Mouse (Mus musculus) embryonic facial prominence, embryonic 15.5 days (tissue): Measurements from ENCODE around the gene Rassf7. TPM values are rescaled to one million over a fixed set of nuclear protein-coding genes. Genes with fewer than 3 reads are reported as not detected.

Experiments used
- ATAC-seq: fragments of 200-750 bp; cut with Nextera tagmentation; 2 replicates; pipeline ENCODE4 v1.8.0; 2017; ENCODE audit warnings: low read depth, moderate TSS enrichment; ENCODE audit not compliant: insufficient number of reproducible peaks, low FRiP score, low TSS enrichment
- H3K27ac ChIP-seq: fragments of 300-500 bp; sonication (generic); replicated peaks from 2 replicates; pipeline ENCODE4 v1.5.1; 2015; ENCODE audit warnings: mild to moderate bottlenecking, inconsistent platforms
- H3K27me3 ChIP-seq: fragments of 300-500 bp; sonication (generic); 2 replicates; pipeline ENCODE4 v1.6.1; 2015; ENCODE audit warnings: inconsistent platforms
- H3K36me3 ChIP-seq: fragments of 300-500 bp; sonication (generic); 2 replicates; pipeline ENCODE4 v1.6.1; 2015; ENCODE audit warnings: mild to moderate bottlenecking, inconsistent platforms
- H3K4me1 ChIP-seq: fragments of 300-500 bp; sonication (generic); 2 replicates; pipeline ENCODE4 v1.6.1; 2015; ENCODE audit warnings: inconsistent platforms
- H3K4me2 ChIP-seq: fragments of 300-500 bp; sonication (generic); replicated peaks from 2 replicates; pipeline ENCODE4 v1.6.1; 2015; ENCODE audit warnings: mild to moderate bottlenecking, inconsistent platforms
- H3K4me3 ChIP-seq: fragments of 300-500 bp; sonication (generic); replicated peaks from 2 replicates; pipeline ENCODE4 v1.5.1; 2015; ENCODE audit warnings: mild to moderate bottlenecking, inconsistent platforms
- H3K9ac ChIP-seq: fragments of 300-500 bp; sonication (generic); 2 replicates; pipeline ENCODE4 v1.6.1; 2015; ENCODE audit warnings: inconsistent platforms
- H3K9me3 ChIP-seq: fragments of 300-500 bp; sonication (generic); replicated peaks from 2 replicates; pipeline ENCODE4 v1.6.1; 2016; ENCODE audit warnings: inconsistent platforms
- WGBS: fragments of 180-500 bp; shearing (Covaris S2); methylation state at CpG from one replicate; pipeline ENCODE4 v1.1.7; 2015; 5-methylcytosine and 5-hydroxymethylcytosine counted together
- polyA plus RNA-seq: library from polyadenylated mRNA; unstranded; fragments of >200 nt; fragmentation: Nextera tagmentation; extraction: Ambion mirVana; gene quantifications from 2 replicates; pipeline ENCODE4 v1.2.1, GENCODE M21; 2015

The Rassf7 gene
- polyA plus RNA-seq, 1 experiment from 2014 or later, result 56.3 TPM

DNA sequence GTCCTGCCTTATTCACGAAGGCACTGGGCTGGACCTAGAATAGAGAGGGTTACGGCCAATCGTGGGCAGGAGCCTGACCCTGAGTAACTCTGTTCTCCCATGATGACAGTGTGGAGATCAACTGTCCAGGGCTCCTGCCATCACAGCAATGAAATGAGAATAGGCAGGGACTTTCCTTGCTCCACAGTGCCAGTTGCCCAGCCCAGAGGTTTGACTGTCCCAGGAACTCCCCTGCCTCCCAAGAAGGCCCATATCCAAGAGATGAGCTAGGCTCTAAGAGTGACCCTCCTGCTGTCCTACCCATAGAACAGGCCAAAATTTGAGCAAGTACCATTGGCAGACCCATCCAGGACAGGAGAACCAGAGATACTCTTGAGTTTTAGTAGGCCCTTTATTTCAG lies 26.9 kb upstream of the Rassf7 start:
- no peak overlapping the region for H3K4me2 ChIP-seq
- WGBS, result 90% methylated on average over 3 of the region's 3 CpGs
- no peak overlapping the region for H3K4me3 ChIP-seq

DNA sequence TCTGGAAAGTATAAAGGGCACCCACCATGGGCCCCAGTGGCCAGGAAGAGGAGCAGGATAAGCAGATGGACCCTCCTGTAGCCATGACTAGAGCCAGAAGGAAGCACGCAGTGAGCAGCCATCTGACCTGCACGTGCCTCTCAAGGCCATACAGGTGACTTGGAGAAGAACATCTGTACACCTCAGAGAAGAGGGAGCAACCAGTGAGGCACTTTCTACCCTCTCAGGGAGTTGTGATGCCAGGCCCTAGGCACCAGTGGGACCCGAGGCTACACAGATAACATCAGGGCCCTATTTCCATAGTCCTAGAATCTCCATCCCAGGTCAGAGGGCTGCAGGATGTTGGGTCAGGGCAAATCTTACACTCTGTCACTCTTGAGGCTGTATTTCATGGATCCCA lies 25.4 kb upstream of the Rassf7 start:
- Histone ChIP-seq H3K4me1 (peaks cover 35% of the 10 kb centered on the region), H3K9ac (no peak overlapping the region), H3K36me3 (peaks cover 37% of the 10 kb centered on the region), H3K27me3 (no peaks in the 10 kb centered on the region), H3K4me3 (no peak overlapping the region), H3K4me2 (no peak overlapping the region), H3K9me3 (no peaks in the 10 kb centered on the region), H3K27ac (no peak overlapping the region)
- ATAC-seq, result no peak
- 84% methylated on average over 3 of the region's 3 CpGs for WGBS

More for the DNA sequence above, 26.9 kb upstream of the Rassf7 start:
- H3K4me1 ChIP-seq, result peaks cover 26% of the 10 kb centered on the region
- no peak for ATAC-seq
- H3K9me3 ChIP-seq, result no peaks in the 10 kb centered on the region
- no peak overlapping the region for H3K9ac ChIP-seq
- peaks cover 37% of the 10 kb centered on the region for H3K36me3 ChIP-seq
- H3K27me3 ChIP-seq, result no peaks in the 10 kb centered on the region
- H3K27ac ChIP-seq, result no peak overlapping the region

DNA sequence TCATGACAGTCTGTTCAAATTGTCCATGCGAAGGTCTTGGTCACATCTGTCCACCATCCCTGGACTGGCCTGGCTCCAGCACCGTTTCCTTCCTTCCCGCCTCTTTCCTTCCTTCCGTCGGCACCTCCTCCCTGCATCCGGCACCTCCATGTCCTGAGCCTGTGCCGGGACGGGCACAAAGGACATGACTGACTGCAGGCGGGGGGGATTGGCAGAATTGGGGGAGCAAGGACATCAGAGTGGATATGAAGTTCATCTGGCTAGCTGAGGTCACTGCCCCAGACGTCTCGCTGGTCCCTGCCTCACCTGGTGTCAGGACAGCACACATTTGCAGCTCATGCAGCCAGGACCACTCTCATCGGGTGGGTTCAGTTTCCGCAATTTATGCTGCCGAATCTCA lies 24.6 kb upstream of the Rassf7 start:
- no peak overlapping the region for H3K27ac ChIP-seq
- peaks cover 40% of the 10 kb centered on the region for H3K4me1 ChIP-seq
- ATAC-seq, result no peak
- 82% methylated on average over 14 of the region's 14 CpGs for WGBS
- H3K4me3 ChIP-seq, result no peak overlapping the region
- no peak overlapping the region for H3K9ac ChIP-seq
- no peaks in the 10 kb centered on the region for H3K9me3 ChIP-seq
- no peaks in the 10 kb centered on the region for H3K27me3 ChIP-seq
- H3K36me3 ChIP-seq, result peaks cover 37% of the 10 kb centered on the region
- H3K4me2 ChIP-seq, result no peak overlapping the region

DNA sequence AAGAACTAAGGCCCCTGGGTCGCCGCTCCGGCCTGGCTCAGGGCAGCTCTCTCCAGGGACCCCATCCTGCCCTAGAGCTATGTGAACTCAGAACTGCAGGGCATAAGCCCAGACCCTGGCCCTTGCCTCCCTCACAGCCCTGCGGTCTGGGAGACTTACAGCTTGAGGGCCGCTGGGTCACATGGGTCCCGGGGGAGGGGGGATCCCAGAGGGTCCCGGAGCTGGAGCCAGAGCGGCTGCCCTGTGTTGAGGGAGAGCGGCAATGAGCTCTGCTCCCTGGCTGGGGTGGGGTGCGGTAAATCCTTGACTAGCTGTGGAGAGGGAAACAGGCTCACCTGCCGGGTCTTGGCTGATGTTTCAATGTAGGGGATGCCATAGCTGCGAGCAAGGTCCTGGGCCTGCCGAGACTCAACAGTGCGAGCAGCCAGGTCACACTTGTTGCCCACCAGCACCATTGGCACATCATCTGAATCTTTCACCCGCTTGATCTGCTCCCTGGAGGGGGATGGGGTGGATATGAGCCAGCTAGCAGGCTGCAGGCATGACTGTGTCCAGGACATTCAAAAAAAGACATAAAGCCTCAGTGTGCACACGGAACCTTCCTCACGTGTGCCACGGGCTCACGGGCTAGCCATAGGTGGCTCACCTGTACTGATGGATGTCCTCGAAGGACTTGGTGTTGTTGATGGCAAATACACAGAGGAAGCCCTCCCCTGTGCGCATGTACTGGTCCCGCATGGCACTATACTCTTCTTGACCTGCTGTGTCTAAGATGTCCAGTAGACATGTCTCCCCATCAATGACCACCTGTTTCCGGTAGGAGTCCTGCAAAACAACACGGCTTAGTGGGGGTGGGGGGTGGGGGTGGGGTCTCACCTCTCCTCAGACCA lies 23.6 kb upstream of the Rassf7 start:
- Histone ChIP-seq H3K27me3 (no peaks in the 10 kb centered on the region), H3K9ac (0 out of 2 replicates have a peak overlapping the region, but pooled peaks have one; percentile 90), H3K36me3 (peaks cover 37% of the 10 kb centered on the region), H3K9me3 (no peaks in the 10 kb centered on the region), H3K27ac (no peak overlapping the region), H3K4me2 (peak overlapping the region; percentile 95), H3K4me1 (peaks cover 40% of the 10 kb centered on the region), H3K4me3 (peak overlapping the region; percentile 92)
- no peak for ATAC-seq
- 83% methylated on average over 24 of the region's 24 CpGs for WGBS

DNA sequence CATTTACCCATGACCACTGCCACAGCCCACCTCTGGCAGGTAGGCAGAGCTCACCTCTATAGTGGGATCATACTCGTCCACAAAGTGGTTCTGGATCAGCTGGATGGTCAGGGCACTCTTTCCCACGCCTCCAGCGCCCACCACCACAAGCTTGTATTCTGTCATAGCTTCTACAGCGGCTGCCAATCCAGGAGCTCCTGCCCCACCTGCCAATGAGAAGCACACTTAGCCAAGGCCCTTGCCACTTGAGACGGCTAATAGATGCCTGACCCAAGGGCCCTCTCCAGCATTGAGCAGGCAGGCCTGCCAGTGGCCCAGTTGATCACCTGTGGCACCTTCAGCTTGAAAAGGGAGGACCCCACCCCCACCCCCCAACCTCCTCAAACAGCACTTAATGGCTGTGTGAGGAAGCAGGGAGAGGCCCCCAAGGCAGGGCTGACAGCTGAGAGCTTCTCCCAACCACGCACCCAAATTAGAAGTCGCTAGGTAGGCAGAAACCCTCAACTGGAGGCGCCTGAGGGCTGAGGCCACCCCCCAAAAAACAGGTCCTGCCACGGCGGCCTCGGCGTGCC lies 22.8 kb upstream of the Rassf7 start:
- Histone ChIP-seq H3K9me3 (no peaks in the 10 kb centered on the region), H3K4me2 (peak overlapping the region; percentile 95), H3K9ac (peak overlapping the region; percentile 90), H3K27ac (peak overlapping the region; percentile 90), H3K4me1 (peaks cover 40% of the 10 kb centered on the region), H3K27me3 (no peaks in the 10 kb centered on the region), H3K4me3 (peak overlapping the region; percentile 92), H3K36me3 (peaks cover 37% of the 10 kb centered on the region)
- 24% methylated on average over 12 of the region's 12 CpGs for WGBS
- 0 out of 2 replicates have a peak, but pooled peaks have one; percentile 1 for ATAC-seq

DNA sequence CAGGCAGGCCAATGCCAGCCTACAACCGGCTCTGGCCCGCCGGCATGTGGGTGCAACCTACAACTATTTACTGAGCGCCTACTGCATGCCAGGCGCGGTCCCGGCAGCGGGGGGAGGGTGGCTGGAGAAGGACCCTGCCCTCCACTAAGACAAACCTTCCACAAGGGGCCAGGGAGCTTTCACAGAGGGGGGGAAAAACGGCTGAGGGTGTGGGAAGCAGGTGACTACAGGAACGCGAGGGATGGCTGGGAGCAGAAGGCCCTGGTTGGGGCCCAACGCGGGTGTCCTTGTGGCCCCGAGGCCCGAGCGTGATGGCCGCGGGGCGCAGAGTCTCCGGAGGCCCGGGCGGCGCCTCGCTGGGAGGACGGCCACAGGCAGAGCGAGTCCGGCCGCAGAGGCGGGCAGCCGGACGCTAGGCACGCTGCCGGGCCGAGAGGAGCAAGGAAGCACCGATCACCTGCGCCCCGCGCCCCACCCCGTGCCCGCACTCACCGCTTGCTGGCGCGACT lies 22.3 kb upstream of the Rassf7 start:
- H3K9me3 ChIP-seq, result no peaks in the 10 kb centered on the region
- peak overlapping the region; percentile 95 for H3K4me2 ChIP-seq
- H3K9ac ChIP-seq, result peak overlapping the region; percentile 90
- peaks cover 40% of the 10 kb centered on the region for H3K4me1 ChIP-seq
- 1% methylated on average over 33 of the region's 43 CpGs for WGBS
- peak overlapping the region; percentile 90 for H3K27ac ChIP-seq
- no peaks in the 10 kb centered on the region for H3K27me3 ChIP-seq
- peak overlapping the region; percentile 92 for H3K4me3 ChIP-seq
- peak; percentile 8 for ATAC-seq
- H3K36me3 ChIP-seq, result peaks cover 37% of the 10 kb centered on the region

DNA sequence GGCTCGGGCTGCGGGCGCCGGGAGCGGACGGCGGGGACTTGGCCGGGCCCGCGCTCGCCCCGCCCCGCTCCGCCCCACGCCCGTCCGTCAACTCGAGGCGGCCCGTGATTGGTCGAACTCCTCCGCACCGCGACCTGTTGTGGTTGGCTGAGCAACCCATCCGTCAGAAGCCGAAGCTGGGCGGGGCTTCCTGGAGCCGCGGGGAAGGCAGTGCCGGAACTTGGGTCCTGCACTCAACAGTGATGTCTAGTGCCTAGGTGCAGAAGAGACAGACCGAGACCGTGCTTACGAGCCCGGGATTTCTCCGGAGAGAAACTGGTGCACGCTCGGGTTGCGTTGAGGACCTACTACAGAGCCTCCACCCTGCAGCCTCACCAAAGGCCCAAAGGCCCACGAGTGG lies 21.7 kb upstream of the Rassf7 start, which contains the start of the genes Hras and Lrrc56:
TSS of gene Hras (minus strand) at position 58 of the 400 bp plus-strand sequence.
TSS of gene Lrrc56 (plus strand) at position 210 of the 400 bp plus-strand sequence.
- Histone ChIP-seq H3K27ac (peak within 1 kb of the TSS; percentile 94), H3K9ac (peak within 1 kb of the TSS; percentile 90), H3K27me3 (no peaks in the 10 kb centered on the region), H3K36me3 (peaks cover 34% of the 10 kb centered on the region), H3K4me2 (peak within 1 kb of the TSS; percentile 95), H3K4me3 (peak within 1 kb of the TSS; percentile 92), H3K9me3 (no peaks in the 10 kb centered on the region), H3K4me1 (peaks cover 40% of the 10 kb centered on the region)
- WGBS, result under 1% methylated on average over 33 of the region's 39 CpGs
- peak; percentile 96 for ATAC-seq

DNA sequence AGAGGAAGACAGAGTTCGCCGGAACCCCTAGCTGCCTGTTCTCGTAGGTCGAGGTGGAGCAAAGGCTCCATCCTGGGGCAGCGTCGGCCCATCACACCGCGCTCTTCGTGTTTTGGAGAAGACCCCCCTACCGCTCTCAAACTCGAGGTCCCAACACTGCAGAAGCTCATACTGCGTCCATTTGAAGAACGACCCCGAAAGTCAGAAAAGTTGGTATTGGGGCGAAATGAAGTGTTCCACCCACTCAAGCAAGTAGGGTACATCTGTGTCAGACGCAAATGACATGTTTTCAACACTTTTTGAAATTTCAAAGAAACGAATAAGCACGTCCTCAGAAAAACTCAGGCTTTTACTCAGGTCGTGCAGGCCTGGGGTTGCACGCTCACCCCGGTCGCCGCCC lies 21.3 kb upstream of the Rassf7 start:
- H3K4me1 ChIP-seq, result peaks cover 40% of the 10 kb centered on the region
- H3K4me2 ChIP-seq, result peak overlapping the region; percentile 95
- peak overlapping the region; percentile 94 for H3K27ac ChIP-seq
- ATAC-seq, result no peak
- peak overlapping the region; percentile 48 for H3K9ac ChIP-seq
- peaks cover 30% of the 10 kb centered on the region for H3K36me3 ChIP-seq
- H3K4me3 ChIP-seq, result peak overlapping the region; percentile 92
- under 1% methylated on average over 23 of the region's 23 CpGs for whole genome bisulfite sequencing
- no peaks in the 10 kb centered on the region for H3K9me3 ChIP-seq
- no peaks in the 10 kb centered on the region for H3K27me3 ChIP-seq

DNA sequence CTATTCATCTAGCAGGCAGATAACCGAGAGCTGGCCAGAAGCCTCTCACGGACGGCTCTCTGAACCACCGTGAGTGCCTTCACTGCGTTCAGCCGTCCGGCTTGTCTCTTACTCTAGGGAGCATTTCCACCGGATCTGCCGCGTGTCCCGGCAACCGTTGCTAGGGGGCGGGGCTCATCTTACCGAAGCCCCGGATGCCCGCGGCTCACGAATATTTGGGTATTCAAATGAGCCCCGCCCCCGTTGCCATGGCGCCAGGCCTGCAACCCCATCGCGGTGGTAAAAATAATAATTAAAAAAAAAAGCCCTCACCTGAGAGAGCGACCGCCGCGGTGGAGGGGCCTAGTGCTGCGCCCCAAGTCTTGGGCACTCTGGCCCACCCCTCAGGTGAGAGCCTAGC lies 20.8 kb upstream of the Rassf7 start:
- ATAC-seq, result no peak
- H3K27me3 ChIP-seq, result no peaks in the 10 kb centered on the region
- WGBS, result under 1% methylated on average over 28 of the region's 28 CpGs

DNA sequence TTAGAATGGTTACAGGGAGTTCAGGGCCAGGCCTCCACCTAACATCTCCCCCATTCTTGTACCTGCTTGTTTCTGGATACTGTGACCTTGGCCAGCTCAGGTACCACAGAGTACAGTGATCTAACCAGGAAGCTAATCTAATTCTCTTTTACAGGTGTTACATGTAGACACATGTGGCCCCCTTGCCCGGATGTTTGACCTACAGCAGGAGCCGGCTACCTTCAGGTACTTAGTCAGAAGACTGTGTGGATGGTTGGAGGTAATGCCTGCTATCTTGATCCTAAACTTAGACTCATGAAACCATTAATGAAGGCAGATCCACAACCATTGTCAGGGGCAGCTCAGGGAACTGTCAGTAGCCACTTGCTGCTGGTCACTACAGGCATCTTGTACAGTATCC lies 19.9 kb upstream of the Rassf7 start:
- H3K4me3 ChIP-seq, result no peak overlapping the region
- WGBS, result 91% methylated on average over 2 of the region's 2 CpGs
- ATAC-seq, result no peak
- H3K36me3 ChIP-seq, result peaks cover 17% of the 10 kb centered on the region
- no peaks in the 10 kb centered on the region for H3K9me3 ChIP-seq
- H3K27ac ChIP-seq, result no peak overlapping the region
- H3K4me2 ChIP-seq, result peak overlapping the region; percentile 95; the same call in 1 of the 2 replicates
- H3K4me1 ChIP-seq, result peaks cover 40% of the 10 kb centered on the region
- no peaks in the 10 kb centered on the region for H3K27me3 ChIP-seq
- no peak overlapping the region for H3K9ac ChIP-seq

More for the DNA sequence above, 20.8 kb upstream of the Rassf7 start:
- Histone ChIP-seq H3K9me3 (no peaks in the 10 kb centered on the region), H3K4me3 (peak overlapping the region; percentile 92), H3K36me3 (peaks cover 25% of the 10 kb centered on the region), H3K9ac (peak overlapping the region; percentile 48; the same call in 1 of the 2 replicates), H3K4me2 (peak overlapping the region; percentile 95), H3K4me1 (peaks cover 40% of the 10 kb centered on the region), H3K27ac (peak overlapping the region; percentile 94)

DNA sequence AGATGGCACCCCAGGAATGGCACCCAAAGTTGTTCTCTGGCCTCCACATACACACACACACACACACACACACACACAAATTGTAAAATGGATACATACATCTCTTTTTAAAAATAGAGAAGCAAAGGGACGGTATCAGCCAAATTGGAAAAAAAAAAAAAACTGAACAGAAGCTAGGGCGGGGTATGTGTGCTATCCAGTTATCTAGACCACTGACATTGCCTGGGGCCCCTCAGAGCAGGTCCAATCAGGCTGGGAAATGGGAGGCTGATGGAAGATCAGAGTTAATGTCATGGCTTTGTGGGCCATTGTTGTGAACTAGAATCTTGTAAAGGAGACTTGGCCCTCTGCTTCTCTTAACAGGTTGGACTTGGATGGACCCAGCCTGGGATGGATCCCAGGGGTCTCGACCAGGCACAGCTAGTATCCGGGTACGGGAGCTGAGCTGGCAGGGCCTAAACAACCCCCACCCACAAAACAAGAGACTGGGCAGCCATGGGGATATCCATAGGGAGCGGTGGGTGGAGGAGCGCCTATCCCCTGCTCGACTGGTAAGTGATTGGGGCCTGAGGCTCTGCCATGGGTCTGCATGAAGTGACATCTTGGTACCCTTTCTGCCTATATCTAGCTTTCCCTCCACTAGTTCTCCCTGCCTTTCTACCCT lies 18.9 kb upstream of the Rassf7 start:
- 87% methylated on average over 8 of the region's 8 CpGs for WGBS
- Histone ChIP-seq H3K4me2 (no peak overlapping the region), H3K4me1 (peaks cover 30% of the 10 kb centered on the region), H3K27ac (no peak overlapping the region), H3K36me3 (peaks cover 7% of the 10 kb centered on the region), H3K9me3 (no peaks in the 10 kb centered on the region), H3K27me3 (no peaks in the 10 kb centered on the region), H3K4me3 (no peak overlapping the region), H3K9ac (no peak overlapping the region)
- no peak for ATAC-seq
